8 mouse cellular contexts compared by ENCODE assay signal in genomic region chr8:11550281-11550948, GRCm38 (mm10). TPM values are rescaled to one million over a fixed set of nuclear protein-coding genes. Genes with fewer than 3 reads are reported as not detected.
DNase-seq lines count a peak whose midpoint lies in the region; ATAC-seq and TF ChIP-seq lines count a peak whose summit lies in the region.

TSS of gene Cars2 (minus strand) at chr8:11550783.

- peaks cover 9 to 38% of the 10 kb centered on the region in 2 experiments for H3K4me1 ChIP-seq in CH12.LX (ENCODE audit: control insufficient read depth in 1 of 2, insufficient read depth in 2 of 2)
- H3K4me1 ChIP-seq in forebrain, embryonic 13.5 days = peaks cover 26% of the 10 kb centered on the region
- H3K4me1 ChIP-seq in liver, postnatal 0 days (ENCODE audit: insufficient read depth) = peaks cover 22% of the 10 kb centered on the region
- H3K4me1 ChIP-seq in neural tube, embryonic 14.5 days (ENCODE audit: control insufficient read depth, insufficient read depth, low read length) = peaks cover 11% of the 10 kb centered on the region

- H3K9ac ChIP-seq in CH12.LX (ENCODE audit: insufficient read depth, low read depth) = peak within 1 kb of the TSS; percentile 79
- peak within 1 kb of the TSS; percentile 89 for H3K9ac ChIP-seq in forebrain, embryonic 13.5 days
- peak within 1 kb of the TSS; percentile 74 for H3K9ac ChIP-seq in liver, postnatal 0 days (replicated peaks)
- peak within 1 kb of the TSS; percentile 87 for H3K9ac ChIP-seq in neural tube, embryonic 14.5 days (replicated peaks; ENCODE audit: low read depth, low read length)

- intact Hi-C loops in heart, postnatal 10 days (cut with DNase I) = loop anchor here (10.0 kb wide), 2 partner anchors 224 to 276 kb away; no protein-coding TSS in a partner anchor

- TF ChIP-seq EP300 in CH12.LX (IDR thresholded peaks at IDR 0.05; ENCODE audit: low read length) = no peak; the same call in 1 of the 2 replicates
- TF ChIP-seq EP300 in liver, postnatal 0 days (IDR thresholded peaks at IDR 0.05; ENCODE audit: low read depth) = no peak

- in situ Hi-C loops in CH12.LX (cut with MboI; ENCODE audit: low pct_ligation_motif_present, low pct_unique_long_range_greater_than_20kb, low sequenced_read_pairs) = loop anchor here (5.0 kb wide), 1 partner anchor 67 kb away; no protein-coding TSS in a partner anchor

- peaks cover 5% of the 10 kb centered on the region for H3K79me2 ChIP-seq in CH12.LX (replicated peaks; ENCODE audit: control insufficient read depth, extremely low read depth, insufficient read depth, poor library complexity, severe bottlenecking)

- no peak for TF ChIP-seq CTCF in CH12.LX (conservative IDR thresholded peaks at IDR 0.05 in 1 of 2, IDR thresholded peaks at IDR 0.05 in 1 of 2; ENCODE audit: low read depth in 2 of 2, low read length in 2 of 2)
- no peak for TF ChIP-seq CTCF in liver, postnatal 0 days (IDR thresholded peaks at IDR 0.05; ENCODE audit: low read depth)

- dilution Hi-C loops in CH12.LX (cut with MboI; ENCODE audit: extremely low pct_ligation_motif_present, extremely low pct_unique_long_range_greater_than_20kb, low sequenced_read_pairs) = no loop called here

- peak; percentile 94 for TF ChIP-seq POLR2A in CH12.LX (IDR thresholded peaks at IDR 0.05; ENCODE audit: low read depth, low read length)

- WGBS in forebrain, embryonic 13.5 days = under 1% methylated on average over 53 of the region's 53 CpGs
- WGBS in large intestine, adult 2 months = under 1% methylated on average over 53 of the region's 53 CpGs
- under 1% methylated on average over 52 of the region's 53 CpGs for WGBS in liver, postnatal 0 days (ENCODE audit: insufficient replicate concordance)
- under 1% methylated on average over 53 of the region's 53 CpGs for WGBS in neural tube, embryonic 14.5 days

- H3K36me3 ChIP-seq in CH12.LX (replicated peaks in 1 of 2; ENCODE audit: control insufficient read depth in 1 of 2, insufficient read depth in 1 of 2, low read length in 1 of 2) = peaks cover 16 to 34% of the 10 kb centered on the region in 2 experiments
- peaks cover 14% of the 10 kb centered on the region; the same call in 1 of the 2 replicates for H3K36me3 ChIP-seq in forebrain, embryonic 13.5 days (ENCODE audit: poor library complexity, severe bottlenecking)
- H3K36me3 ChIP-seq in liver, postnatal 0 days (replicated peaks; ENCODE audit: insufficient read depth, low read length) = no peaks in the 10 kb centered on the region; the same call in 1 of the 2 replicates
- no peaks in the 10 kb centered on the region for H3K36me3 ChIP-seq in neural tube, embryonic 14.5 days (ENCODE audit: control insufficient read depth, insufficient read depth, low read length)

- peak within 1 kb of the TSS; percentile 82 for H3K27ac ChIP-seq in CH12.LX (ENCODE audit: insufficient read depth, low read depth)
- peak within 1 kb of the TSS; percentile 86 for H3K27ac ChIP-seq in forebrain, embryonic 13.5 days
- H3K27ac ChIP-seq in liver, postnatal 0 days (ENCODE audit: low read depth) = peak within 1 kb of the TSS; percentile 90
- H3K27ac ChIP-seq in neural tube, embryonic 14.5 days (ENCODE audit: low read depth, low read length) = peak within 1 kb of the TSS; percentile 91

- H3K4me2 ChIP-seq in CH12.LX (ENCODE audit: insufficient read depth, low read depth, poor library complexity, severe bottlenecking) = peak within 1 kb of the TSS; percentile 94
- H3K4me2 ChIP-seq in forebrain, embryonic 13.5 days = peak within 1 kb of the TSS; percentile 76
- H3K4me2 ChIP-seq in liver, postnatal 0 days (ENCODE audit: low read depth, low read length) = peak within 1 kb of the TSS; percentile 84
- peak within 1 kb of the TSS; percentile 76 for H3K4me2 ChIP-seq in neural tube, embryonic 14.5 days (ENCODE audit: low read depth, low read length)

- H3K9me3 ChIP-seq in CH12.LX (replicated peaks; ENCODE audit: low read length) = no peaks in the 10 kb centered on the region
- no peaks in the 10 kb centered on the region for H3K9me3 ChIP-seq in forebrain, embryonic 13.5 days (replicated peaks)
- H3K9me3 ChIP-seq in liver, postnatal 0 days (ENCODE audit: low read length) = no peaks in the 10 kb centered on the region
- H3K9me3 ChIP-seq in neural tube, embryonic 14.5 days (ENCODE audit: control insufficient read depth, low read length) = no peaks in the 10 kb centered on the region

- TF ChIP-seq RAD21 in CH12.LX (IDR thresholded peaks at IDR 0.05; ENCODE audit: low read depth, low read length) = no peak

- DNase-seq in CH12.LX (ENCODE audit: extremely low read depth) = peak; percentile 92
- DNase-seq in c-Kit-positive CD71-positive TER-119-positive erythroid progenitor cells, embryonic 14.5 days (ENCODE audit: low spot score) = peak; percentile 80
- DNase-seq in heart, postnatal 10 days = peak; percentile 95 to 96
- DNase-seq in large intestine, adult 2 months (ENCODE audit: low read depth, low spot score) = peak; percentile 72
- peak; percentile 94 for DNase-seq in liver, postnatal 0 days
- DNase-seq in testis, postnatal 10 days (ENCODE audit: low spot score) = peak; percentile 96

- ATAC-seq in forebrain, embryonic 13.5 days = peak; percentile 74
- peak; percentile 76 for ATAC-seq in liver, postnatal 0 days
- peak; percentile 68 for ATAC-seq in neural tube, embryonic 14.5 days (ENCODE audit: low read depth)

- peak within 1 kb of the TSS; percentile 73 to 88 (median 87) for H3K4me3 ChIP-seq in CH12.LX (replicated peaks in 1 of 3; ENCODE audit: low read depth in 2 of 3, low read length in 2 of 3, poor library complexity in 1 of 3)
- peak within 1 kb of the TSS; percentile 75 for H3K4me3 ChIP-seq in forebrain, embryonic 13.5 days
- peak within 1 kb of the TSS; percentile 70 for H3K4me3 ChIP-seq in liver, postnatal 0 days (ENCODE audit: low read depth, low read length)
- H3K4me3 ChIP-seq in neural tube, embryonic 14.5 days (ENCODE audit: low read depth, low read length) = peak within 1 kb of the TSS; percentile 81

- H3K27me3 ChIP-seq in CH12.LX (replicated peaks) = no peaks in the 10 kb centered on the region
- no peaks in the 10 kb centered on the region for H3K27me3 ChIP-seq in forebrain, embryonic 13.5 days
- H3K27me3 ChIP-seq in liver, postnatal 0 days (ENCODE audit: insufficient read depth, low read length) = no peaks in the 10 kb centered on the region
- H3K27me3 ChIP-seq in neural tube, embryonic 14.5 days (ENCODE audit: control insufficient read depth, insufficient read depth, low read length) = no peaks in the 10 kb centered on the region

TF ChIP-seq in CH12.LX, 34 proteins besides CTCF, POLR2A, EP300 and RAD21 (continues in another document):
- TF ChIP-seq TBP (conservative IDR thresholded peaks at IDR 0.05; ENCODE audit: low read depth, low read length) (peak; percentile 74; the same call in 1 of the 2 replicates), PAX5 (IDR thresholded peaks at IDR 0.05; ENCODE audit: low read length) (no peak), CHD1 (IDR thresholded peaks at IDR 0.05; ENCODE audit: low read depth, low read length) (no peak; the same call in 1 of the 2 replicates), JUN (IDR thresholded peaks at IDR 0.05; ENCODE audit: insufficient read depth, low read depth, low read length) (no peak), KAT2A (IDR thresholded peaks at IDR 0.05; ENCODE audit: insufficient replicate concordance, low read length) (0 out of 2 replicates have a peak, but pooled peaks have one; percentile 54), HCFC1 (IDR thresholded peaks at IDR 0.05; ENCODE audit: low read depth, low read length) (peak; percentile 60), ZKSCAN1 (IDR thresholded peaks at IDR 0.05; ENCODE audit: borderline replicate concordance, low read depth, low read length) (no peak), USF2 (conservative IDR thresholded peaks at IDR 0.05; ENCODE audit: low read depth, low read length) (no peak), IRF4 (IDR thresholded peaks at IDR 0.05; ENCODE audit: low read depth, low read length) (peak; percentile 49; the same call in 1 of the 2 replicates), MEF2A (IDR thresholded peaks at IDR 0.05; ENCODE audit: borderline replicate concordance, low read depth, low read length) (no peak; the same call in 1 of the 2 replicates), JUND (conservative IDR thresholded peaks at IDR 0.05; ENCODE audit: low read depth, low read length) (no peak), ETS1 (conservative IDR thresholded peaks at IDR 0.05; ENCODE audit: low read depth, low read length) (no peak), SMC3 (IDR thresholded peaks at IDR 0.05; ENCODE audit: low read depth, low read length) (no peak), USF1 (IDR thresholded peaks at IDR 0.05; ENCODE audit: low read depth, low read length) (no peak), MXI1 (IDR thresholded peaks at IDR 0.05; ENCODE audit: low read depth, low read length) (peak; percentile 67), ELF1 (IDR thresholded peaks at IDR 0.05; ENCODE audit: low read depth, low read length) (peak; percentile 98), SIN3A (IDR thresholded peaks at IDR 0.05; ENCODE audit: low read length) (peak; percentile 72), ZNF384 (IDR thresholded peaks at IDR 0.05; ENCODE audit: low read depth, low read length) (no peak), UBTF (IDR thresholded peaks at IDR 0.05; ENCODE audit: low read depth, low read length) (peak; percentile 68), BHLHE40 (IDR thresholded peaks at IDR 0.05; ENCODE audit: low read depth, low read length) (peak; percentile 43), MAZ (IDR thresholded peaks at IDR 0.05; ENCODE audit: low read depth, low read length) (no peak), MAX (IDR thresholded peaks at IDR 0.05; ENCODE audit: low read length) (peak; percentile 67), NRF1 (IDR thresholded peaks at IDR 0.05; ENCODE audit: low read depth, low read length) (peak; percentile 81), TCF12 (IDR thresholded peaks at IDR 0.05; ENCODE audit: low read depth, low read length) (peak; percentile 57), RCOR1 (conservative IDR thresholded peaks at IDR 0.05; ENCODE audit: low read depth, low read length) (0 out of 2 replicates have a peak, but pooled peaks have one; percentile 28), CHD2 (IDR thresholded peaks at IDR 0.05; ENCODE audit: low read length) (peak; percentile 50; the same call in 1 of the 2 replicates), MAFK (IDR thresholded peaks at IDR 0.05; ENCODE audit: insufficient replicate concordance, low read length) (no peak)

RNA-seq across cellular contexts. Expression of gene Cars2, which starts in this region (rescaled TPM):
- total RNA-seq in CH12.LX (2012; rRNA removed) = 67.1 and 67.4 TPM in 2 replicates
- total RNA-seq in CH12.LX (2014; rRNA removed) = 45.6 and 48.5 TPM in 2 replicates
- 45.7 and 46.4 TPM in 2 replicates for polyA plus RNA-seq in CH12.LX (2012; ENCODE audit: insufficient read length, low read depth)
- polyA plus RNA-seq in forebrain, embryonic 13.5 days (2015; fragmentation: Nextera tagmentation; extraction: Ambion mirVana) = 22.6 and 23.9 TPM in 2 replicates
- 10 to 100 TPM; 35.1 to 35.9 TPM for total RNA-seq in heart, postnatal 10 days (2021)
- 36.4 and 42.5 TPM in 2 replicates for polyA plus RNA-seq in large intestine, adult 2 months (2012; rRNA removed)
- polyA plus RNA-seq in liver, postnatal 0 days (2015; fragmentation: Nextera tagmentation; extraction: Ambion mirVana) = 7.2 and 8.4 TPM in 2 replicates
- polyA plus RNA-seq in neural tube, embryonic 14.5 days (2014; fragmentation: Nextera tagmentation; extraction: Ambion mirVana) = 27.6 and 28.8 TPM in 2 replicates

Comparison
In these comparisons a context has a peak if more than half of its experiments do, and no peak if none do; other contexts are left out.
1. Peak in every context shown above with its lines: DNase-seq, ATAC-seq, H3K4me3 ChIP-seq and H3K27ac ChIP-seq.